Mouse (Mus musculus) ES-Bruce4 (cell line): ENCODE data around the gene Apoc1.

Experiments used
- CTCF ChIP-seq: IDR thresholded peaks from one replicate; pipeline ENCODE4 v1.8.1; 2011; ENCODE audit warnings: low read depth, low read length
- EP300 ChIP-seq: IDR thresholded peaks from 2 replicates; pipeline ENCODE4 v1.6.1; 2011; ENCODE audit warnings: low read depth, low read length; ENCODE audit not compliant: insufficient read depth
- POLR2A ChIP-seq: IDR thresholded peaks from one replicate; pipeline ENCODE4 v1.8.1; 2011; ENCODE audit warnings: low read length; ENCODE audit not compliant: insufficient read depth

- TF ChIP-seq POLR2A, result no peak
- TF ChIP-seq CTCF, result no peak
- TF ChIP-seq EP300, result no peak
Observed at GRCm38 (mm10) chr7:19651063-19651786, 41.2 kb downstream of the Apoc1 start.
